Mouse (Mus musculus) hindbrain, embryonic 14.5 days (tissue): ENCODE data around the gene Prok1. TPM values are rescaled to one million over a fixed set of nuclear protein-coding genes. Genes with fewer than 3 reads are reported as not detected.

Experiments used
- ATAC-seq: fragments of 200-750 bp; cut with Nextera tagmentation; 2 replicates; pipeline ENCODE4 v1.8.0; 2017; ENCODE audit warnings: moderate number of reproducible peaks, mild to moderate bottlenecking, moderate TSS enrichment, moderate library complexity; ENCODE audit not compliant: low FRiP score
- DNase-seq: peaks from one replicate; pipeline ENCODE4 v3.0.0-alpha.2; 2015; ENCODE audit warnings: low spot score
- H3K27ac ChIP-seq: fragments of 300-500 bp; sonication (generic); 2 replicates; pipeline ENCODE4 v1.5.1; 2014; ENCODE audit warnings: mild to moderate bottlenecking, moderate library complexity
- H3K27me3 ChIP-seq: fragments of 300-500 bp; sonication (generic); 2 replicates; pipeline ENCODE4 v1.6.1; 2014; ENCODE audit warnings: mild to moderate bottlenecking, low read length, mixed read lengths; ENCODE audit not compliant: control insufficient read depth, insufficient read depth
- H3K36me3 ChIP-seq: fragments of 300-500 bp; sonication (generic); replicated peaks from 2 replicates; pipeline ENCODE4 v1.6.1; 2014; ENCODE audit not compliant: control insufficient read depth, insufficient read depth
- H3K4me1 ChIP-seq: fragments of 300-500 bp; sonication (generic); replicated peaks from 2 replicates; pipeline ENCODE4 v1.6.1; 2014; ENCODE audit warnings: antibody characterized with exemption, low read length, mixed read lengths; ENCODE audit not compliant: control insufficient read depth, insufficient read depth
- H3K4me2 ChIP-seq: fragments of 300-500 bp; sonication (generic); replicated peaks from 2 replicates; pipeline ENCODE4 v1.6.1; 2014; ENCODE audit warnings: mild to moderate bottlenecking, moderate library complexity
- H3K4me3 ChIP-seq: fragments of 300-500 bp; sonication (generic); replicated peaks from 2 replicates; pipeline ENCODE4 v1.5.1; 2014; ENCODE audit warnings: mild to moderate bottlenecking, low read length
- H3K9ac ChIP-seq: fragments of 300-500 bp; sonication (generic); 2 replicates; pipeline ENCODE4 v1.6.1; 2014
- H3K9me3 ChIP-seq: fragments of 300-500 bp; sonication (generic); 2 replicates; pipeline ENCODE4 v1.6.1; 2016; ENCODE audit warnings: low read length; ENCODE audit not compliant: control insufficient read depth
- WGBS: fragments of 180-500 bp; shearing (Covaris S2); extraction: QIAGEN DNeasy Blood & Tissue Kit; methylation state at CpG from one replicate; pipeline ENCODE4 v1.1.7; 2014; 5-methylcytosine and 5-hydroxymethylcytosine counted together
- polyA plus RNA-seq: library from polyadenylated mRNA; unstranded; fragments of >200 nt; fragmentation: Nextera tagmentation; extraction: Ambion mirVana; gene quantifications from 2 replicates; pipeline ENCODE4 v1.2.1, GENCODE M21; 2014

The Prok1 gene
- polyA plus RNA-seq, 1 experiment from 2014 or later = 0.23 TPM

GRCm38 (mm10) chr3:107249042-107249441 lies 9.5 kb upstream of the Prok1 start:
- Histone ChIP-seq H3K27me3 (no peaks in the 10 kb centered on the region; the same call in 1 of the 2 replicates), H3K4me2 (no peak overlapping the region), H3K4me3 (no peak overlapping the region), H3K27ac (no peak overlapping the region), H3K36me3 (no peaks in the 10 kb centered on the region), H3K9me3 (no peaks in the 10 kb centered on the region), H3K9ac (no peak overlapping the region), H3K4me1 (no peaks in the 10 kb centered on the region)
- ATAC-seq = no peak
- WGBS = 65% methylated on average over 3 of the region's 3 CpGs
- no peak for DNase-seq

- no peaks in the 10 kb centered on the region for H3K4me1 ChIP-seq
- no peak overlapping the region; the same call in 1 of the 2 replicates for H3K4me2 ChIP-seq
- H3K9ac ChIP-seq = no peak overlapping the region
- H3K27ac ChIP-seq = no peak overlapping the region
- H3K36me3 ChIP-seq = no peaks in the 10 kb centered on the region
- WGBS = 86% methylated on average over 6 of the region's 6 CpGs
- H3K27me3 ChIP-seq = no peaks in the 10 kb centered on the region; the same call in 1 of the 2 replicates
- no peak for ATAC-seq
- DNase-seq = no peak
- no peaks in the 10 kb centered on the region for H3K9me3 ChIP-seq
- no peak overlapping the region for H3K4me3 ChIP-seq
These were observed 7.4 kb upstream of the Prok1 start for GRCm38 (mm10) chr3:107246876-107247275.

GRCm38 (mm10) chr3:107241389-107242094 lies 2.0 kb upstream of the Prok1 start:
- DNase-seq (no peak), ATAC-seq (no peak)
- Histone ChIP-seq H3K9me3 (no peaks in the 10 kb centered on the region), H3K27ac (no peak overlapping the region), H3K4me2 (no peak overlapping the region; the same call in 1 of the 2 replicates), H3K4me1 (no peaks in the 10 kb centered on the region; the same call in 1 of the 2 replicates), H3K4me3 (no peak overlapping the region), H3K27me3 (no peaks in the 10 kb centered on the region; the same call in 1 of the 2 replicates), H3K36me3 (no peaks in the 10 kb centered on the region), H3K9ac (no peak overlapping the region)
- WGBS = 25% methylated on average over 14 of the region's 14 CpGs

DNA sequence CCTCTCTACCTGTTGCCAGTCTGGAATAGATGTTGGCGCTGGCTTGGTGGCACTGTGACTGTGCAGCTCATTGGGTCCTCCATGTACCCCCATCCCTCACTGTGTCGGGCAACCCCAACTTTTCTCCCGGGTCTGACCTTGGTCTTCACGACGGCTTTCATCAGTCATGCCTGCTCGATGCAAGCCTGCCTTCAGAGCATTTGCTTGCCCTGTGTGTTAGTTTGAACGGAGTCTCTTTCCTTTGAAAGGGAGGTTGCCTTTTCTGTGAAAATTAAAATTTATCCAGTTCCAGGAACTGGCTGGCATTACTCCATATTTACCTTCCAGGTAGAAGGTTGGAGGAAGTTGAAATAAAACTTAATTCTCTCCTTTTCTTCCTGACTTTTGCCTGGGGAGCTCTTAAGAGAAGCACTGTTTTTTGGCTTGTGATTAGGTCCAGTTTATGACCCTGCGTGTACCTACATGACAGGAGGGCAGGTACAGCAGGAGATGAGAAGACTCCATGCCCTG lies 981 bp downstream of the Prok1 start:
- no peak for DNase-seq
- Histone ChIP-seq H3K36me3 (no peaks in the 10 kb centered on the region), H3K4me3 (no peak overlapping the region), H3K4me1 (no peaks in the 10 kb centered on the region; the same call in 1 of the 2 replicates), H3K27me3 (no peaks in the 10 kb centered on the region), H3K9ac (no peak overlapping the region), H3K27ac (no peak overlapping the region), H3K4me2 (no peak overlapping the region), H3K9me3 (no peaks in the 10 kb centered on the region)
- WGBS = 91% methylated on average over 8 of the region's 8 CpGs
- ATAC-seq = no peak

- Histone ChIP-seq H3K9me3 (no peaks in the 10 kb centered on the region), H3K9ac (no peak overlapping the region), H3K4me3 (no peak overlapping the region), H3K36me3 (no peaks in the 10 kb centered on the region), H3K27ac (no peak overlapping the region), H3K4me1 (no peaks in the 10 kb centered on the region; the same call in 1 of the 2 replicates), H3K27me3 (no peaks in the 10 kb centered on the region), H3K4me2 (no peak overlapping the region)
- DNase-seq = no peak
- ATAC-seq = no peak
- WGBS = 47% methylated on average over 2 of the region's 2 CpGs
These were observed 1.5 kb downstream of the Prok1 start for GRCm38 (mm10) chr3:107238051-107238450.

DNA sequence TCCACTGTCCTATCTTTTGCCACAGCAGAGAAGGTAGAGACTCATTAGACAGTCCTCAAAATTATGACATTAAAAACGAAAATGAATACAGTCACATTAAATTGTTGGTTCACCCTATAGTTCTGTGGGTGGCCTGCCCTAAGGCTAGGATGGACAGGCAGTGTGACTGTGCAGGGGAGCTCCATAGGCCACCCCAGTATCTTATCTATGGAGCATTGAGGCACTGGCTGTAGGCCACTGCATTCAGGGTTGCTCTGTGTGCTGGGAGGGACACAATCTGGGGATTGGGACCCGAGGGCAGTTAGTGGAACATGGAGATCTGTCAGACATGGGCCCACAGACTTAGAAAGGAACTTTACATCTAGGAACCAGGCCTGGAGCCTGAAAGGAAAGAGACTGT lies 5.6 kb downstream of the Prok1 start:
- Histone ChIP-seq H3K9me3 (no peaks in the 10 kb centered on the region), H3K4me1 (no peaks in the 10 kb centered on the region), H3K4me2 (no peak overlapping the region), H3K36me3 (no peaks in the 10 kb centered on the region), H3K27me3 (no peaks in the 10 kb centered on the region), H3K27ac (no peak overlapping the region), H3K9ac (no peak overlapping the region), H3K4me3 (no peak overlapping the region)
- ATAC-seq (peak; percentile 53; the same call in 1 of the 2 replicates), DNase-seq (no peak)
- 22% methylated on average over 2 of the region's 2 CpGs for WGBS

- Histone ChIP-seq H3K36me3 (no peaks in the 10 kb centered on the region), H3K4me3 (no peak overlapping the region), H3K4me2 (no peak overlapping the region), H3K4me1 (no peaks in the 10 kb centered on the region), H3K9ac (peak overlapping the region; percentile 39; the same call in 1 of the 2 replicates), H3K27ac (no peak overlapping the region), H3K9me3 (no peaks in the 10 kb centered on the region), H3K27me3 (no peaks in the 10 kb centered on the region)
- ATAC-seq (peak; percentile 31; the same call in 1 of the 2 replicates), DNase-seq (peak; percentile 98)
- 7% methylated on average over 11 of the region's 11 CpGs for WGBS
These were observed 6.1 kb downstream of the Prok1 start for GRCm38 (mm10) chr3:107233351-107233813.

DNA sequence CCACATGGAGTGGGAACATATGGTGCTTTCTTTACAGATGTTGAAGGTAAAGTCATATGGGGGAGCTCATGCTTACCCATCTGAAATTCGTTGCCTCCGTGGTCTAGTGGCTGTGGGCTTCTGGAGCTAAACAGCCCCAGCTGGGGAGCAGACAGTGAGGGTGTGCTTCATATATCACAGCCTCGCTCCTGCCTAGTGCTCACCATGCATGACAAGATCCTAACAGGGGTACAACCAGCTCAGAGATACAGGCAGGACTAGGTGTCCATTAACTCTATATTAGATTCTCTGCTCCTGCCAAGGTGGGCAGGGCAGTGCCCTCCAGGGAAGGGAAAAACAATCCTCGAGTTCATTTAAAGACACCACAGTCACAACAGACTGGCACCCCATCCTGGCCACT lies 8.3 kb downstream of the Prok1 start:
- DNase-seq = no peak
- Histone ChIP-seq H3K4me2 (no peak overlapping the region), H3K27me3 (no peaks in the 10 kb centered on the region), H3K36me3 (no peaks in the 10 kb centered on the region), H3K9ac (no peak overlapping the region), H3K9me3 (no peaks in the 10 kb centered on the region), H3K4me1 (no peaks in the 10 kb centered on the region), H3K4me3 (no peak overlapping the region), H3K27ac (no peak overlapping the region)
- WGBS = 61% methylated on average over 4 of the region's 4 CpGs
- ATAC-seq = no peak

GRCm38 (mm10) chr3:107230527-107230926 lies 9.0 kb downstream of the Prok1 start, which contains the start of gene A630076J17Rik:
A630076J17Rik (plus strand) TSS chr3:107230614.
- no peak within 1 kb of the TSS for H3K9ac ChIP-seq
- 66% methylated on average over 1 of the region's 1 CpGs for WGBS
- no peaks in the 10 kb centered on the region for H3K9me3 ChIP-seq
- no peaks in the 10 kb centered on the region for H3K4me1 ChIP-seq
- no peak for ATAC-seq
- no peaks in the 10 kb centered on the region for H3K27me3 ChIP-seq
- H3K27ac ChIP-seq = no peak within 1 kb of the TSS
- no peak within 1 kb of the TSS for H3K4me3 ChIP-seq
- no peak for DNase-seq
- no peak within 1 kb of the TSS for H3K4me2 ChIP-seq
- no peaks in the 10 kb centered on the region for H3K36me3 ChIP-seq
